Mouse (Mus musculus) adrenal gland, adult 10 weeks (tissue): Measurements from ENCODE around the gene Zfp974. TPM values are rescaled to one million over a fixed set of nuclear protein-coding genes. Genes with fewer than 3 reads are reported as not detected.

Experiments
- polyA plus RNA-seq: library from polyadenylated mRNA; stranded (reverse); fragments of 350-450 nt; fragmentation: Illumina TruSeq; extraction: RNeasy Lipid Tissue Mini Kit (QIAGEN cat#74804); gene quantifications from one replicate; pipeline ENCODE4 v1.2.3, GENCODE M21; 2014; ENCODE audit warnings: low read depth, low replicate concordance

Zfp974 gene
- 20.5 TPM for polyA plus RNA-seq

GRCm38 (mm10) chr7:27928818-27929695 is at the start of gene Zfp974:
Zfp974 (minus strand) TSS chr7:27929460.

Other genes starting within 250 kb of the Zfp974 start
- 4.0 TPM for gene Zfp607b, start 240.1 kb downstream of the Zfp974 start, polyA plus RNA-seq
- 34.3 TPM for gene Zfp60, start 198.1 kb downstream of the Zfp974 start, polyA plus RNA-seq
- 15.8 TPM for gene Zfp626, start 122.3 kb downstream of the Zfp974 start, polyA plus RNA-seq
- gene Zfp59, start 90.9 kb downstream of the Zfp974 start, polyA plus RNA-seq: 11.7 TPM
- 7.6 TPM for gene Zfp607a, start 71.9 kb downstream of the Zfp974 start, polyA plus RNA-seq
- gene Zfp780b, start 49.7 kb upstream of the Zfp974 start, polyA plus RNA-seq: 27.1 TPM
- 7.2 TPM for gene Zfp850, start 84.7 kb upstream of the Zfp974 start, polyA plus RNA-seq
- 41.3 TPM for gene Psmc4, start 120.6 kb upstream of the Zfp974 start, polyA plus RNA-seq
- not detected for gene Fcgbp, start 141.8 kb upstream of the Zfp974 start, polyA plus RNA-seq
- not detected for gene 9530053A07Rik, start 200.0 kb upstream of the Zfp974 start, polyA plus RNA-seq
- 12.5 TPM for gene Fbl, start 240.2 kb upstream of the Zfp974 start, polyA plus RNA-seq